Mouse (Mus musculus) left cerebral cortex, adult 8-10 months (tissue): Measurements from ENCODE around the gene Prmt1. TPM values are rescaled to one million over a fixed set of nuclear protein-coding genes. Genes with fewer than 3 reads are reported as not detected.

Experiments
- DNase-seq, 2 experiments: peaks; one replicate each; pipeline ENCODE4 v3.0.0; 2022; ENCODE audit warnings: low spot score in 2 of 2
- total RNA-seq, 4 experiments: library from RNA; stranded (reverse); gene quantifications; 2 replicates each; pipeline ENCODE4 v1.2.4; 2022

The Prmt1 gene
- total RNA-seq, 4 experiments from 2014 or later = 153 to 178 (median 175) TPM

DNA sequence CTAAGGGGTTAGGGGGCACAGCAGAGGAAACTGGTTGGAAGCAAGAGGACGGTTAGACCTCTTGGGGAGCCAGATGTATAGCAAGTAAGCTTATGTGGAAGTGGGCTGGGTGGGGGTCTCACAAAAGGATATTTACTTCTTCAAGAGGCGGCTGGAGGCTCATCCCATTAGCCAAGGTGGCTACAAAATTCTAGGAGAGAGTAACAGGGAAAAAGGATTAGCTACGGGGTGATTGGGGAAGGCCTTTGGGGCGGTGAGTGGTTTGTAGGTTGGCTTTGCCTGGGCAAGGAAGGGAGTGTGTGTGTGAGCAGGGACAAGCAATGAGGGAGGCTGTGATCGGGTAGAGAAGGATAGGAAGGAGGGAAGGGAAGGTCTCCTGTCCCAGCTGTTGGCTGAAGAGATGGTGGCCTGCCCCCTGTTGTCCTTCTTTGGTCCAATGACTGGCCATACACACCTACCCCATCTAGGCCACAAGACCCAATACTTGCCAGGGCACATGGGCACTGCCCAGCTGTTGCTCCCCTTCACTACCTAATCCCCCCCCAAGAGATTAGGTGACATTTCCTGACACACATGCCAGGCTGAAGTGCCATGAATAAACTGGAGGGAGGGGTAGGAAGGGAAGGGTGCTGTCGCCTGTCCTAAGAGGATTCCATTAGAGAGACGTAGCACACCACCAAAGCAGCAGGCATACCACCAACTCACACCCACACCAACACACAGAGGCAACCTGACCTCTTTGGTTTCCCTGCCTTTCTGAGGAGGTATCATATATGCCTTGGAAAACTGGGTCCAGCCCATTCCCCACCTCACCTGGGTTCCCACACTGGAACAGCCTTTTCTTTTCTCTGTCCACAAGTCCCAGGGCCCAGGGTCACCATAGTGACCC, 2.2 kb downstream of the Prmt1 start:
- DNase-seq = no peak

DNA sequence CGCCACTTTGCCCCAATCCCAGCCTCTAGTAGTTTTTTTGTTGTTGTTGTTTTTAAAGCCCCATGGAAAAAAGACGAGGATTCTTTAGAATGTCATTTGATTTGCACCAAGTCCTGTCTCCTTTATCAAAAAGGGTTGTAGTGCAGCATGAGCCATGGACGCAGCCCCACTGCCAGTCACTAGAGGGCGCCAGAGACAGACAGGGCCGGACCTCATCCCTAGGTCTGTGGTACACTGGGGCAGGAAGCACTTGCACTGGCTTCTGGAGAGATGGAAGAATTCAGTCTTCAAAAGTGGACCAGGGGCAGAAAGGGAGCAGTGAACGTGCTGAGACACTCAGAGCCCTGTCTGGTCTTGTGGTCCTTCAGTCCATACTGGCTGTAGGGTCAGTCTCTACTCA, 3.3 kb downstream of the Prmt1 start:
- DNase-seq = peak in 1 of 2 experiments; percentile 81

DNA sequence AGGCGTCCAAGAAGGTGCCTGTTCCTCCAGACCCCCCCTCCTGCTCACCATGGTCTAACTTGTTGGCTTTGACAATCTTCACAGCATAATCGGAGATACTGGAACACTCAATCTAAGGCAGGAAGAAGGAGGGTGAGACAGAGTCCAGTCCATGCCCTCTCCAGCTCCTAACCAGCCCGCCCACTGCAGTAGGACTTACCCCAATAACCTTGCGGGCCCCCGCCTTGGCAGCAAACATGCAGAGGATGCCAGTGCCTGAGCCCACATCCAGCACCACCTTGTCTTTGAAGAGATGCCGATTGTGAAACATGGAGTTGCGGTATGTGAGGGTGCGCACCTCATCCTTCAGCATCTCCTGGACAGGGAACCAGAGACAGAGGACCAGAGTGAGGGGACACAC, 4.8 kb downstream of the Prmt1 start:
- DNase-seq = no peak

GRCm38 (mm10) chr7:44978300-44978699, 8.1 kb downstream of the Prmt1 start:
- DNase-seq = no peak

- DNase-seq = no peak
Observed at GRCm38 (mm10) chr7:44975117-44975419, 11.3 kb downstream of the Prmt1 start.

- peak; percentile 81 to 84 for DNase-seq
Observed at GRCm38 (mm10) chr7:44974383-44975116, 11.8 kb downstream of the Prmt1 start, which contains the start of gene Cpt1c. Cpt1c (minus strand) TSS chr7:44974851.

DNA sequence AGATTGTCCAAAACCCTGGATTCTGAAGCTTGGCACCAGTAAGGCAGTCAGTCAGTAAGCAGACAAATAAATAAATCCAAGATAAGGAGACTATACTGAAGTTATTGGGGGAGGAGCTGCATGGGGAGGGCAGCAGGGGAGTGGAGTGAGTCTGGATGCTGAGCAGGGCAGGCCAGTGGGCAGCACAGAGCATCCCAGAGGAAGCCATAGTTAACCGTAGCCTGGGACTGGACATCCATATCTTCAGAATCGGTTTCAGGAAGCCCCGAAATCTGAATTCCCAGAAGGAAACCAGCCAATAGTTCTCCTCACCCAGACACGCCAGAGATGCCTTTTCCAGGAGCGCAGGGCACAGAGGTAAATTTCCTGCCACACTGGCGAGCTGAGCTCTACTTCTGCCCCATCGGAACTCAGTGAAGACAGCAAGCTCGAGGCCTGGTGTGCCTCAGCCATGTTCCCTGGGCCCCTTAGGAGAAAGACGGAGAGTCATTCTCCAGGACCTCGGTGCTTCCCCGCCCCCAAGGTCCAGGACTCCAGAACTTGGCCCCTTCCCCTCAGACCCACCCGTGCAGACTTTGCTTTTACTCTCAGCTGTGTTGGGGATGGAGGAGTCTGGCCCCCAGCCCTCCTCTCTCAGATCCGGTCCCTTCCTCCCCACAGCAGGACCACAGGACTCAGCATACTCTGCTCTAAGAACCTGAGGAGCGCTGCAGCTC, 12.8 kb downstream of the Prmt1 start:
- no peak for DNase-seq

DNA sequence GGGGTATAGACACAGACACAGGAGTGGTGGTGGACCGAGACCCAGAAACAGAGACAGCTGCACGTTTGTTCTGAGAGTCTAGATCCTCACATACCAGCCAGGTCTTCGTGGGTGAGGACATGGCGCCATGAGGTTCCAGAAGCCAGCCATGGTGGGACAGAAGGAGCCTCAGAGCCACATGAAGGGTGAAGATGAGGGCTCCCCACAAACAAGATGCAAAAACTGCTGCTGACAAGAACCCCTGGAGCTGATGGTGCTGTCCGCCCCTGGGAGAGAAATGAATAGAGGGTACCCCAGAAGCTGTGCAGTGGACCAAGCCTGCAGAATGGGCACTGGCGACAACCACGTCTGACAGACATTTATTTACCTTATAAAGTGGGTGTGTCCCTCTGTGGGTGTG, 15.2 kb downstream of the Prmt1 start:
- no peak for DNase-seq

DNA sequence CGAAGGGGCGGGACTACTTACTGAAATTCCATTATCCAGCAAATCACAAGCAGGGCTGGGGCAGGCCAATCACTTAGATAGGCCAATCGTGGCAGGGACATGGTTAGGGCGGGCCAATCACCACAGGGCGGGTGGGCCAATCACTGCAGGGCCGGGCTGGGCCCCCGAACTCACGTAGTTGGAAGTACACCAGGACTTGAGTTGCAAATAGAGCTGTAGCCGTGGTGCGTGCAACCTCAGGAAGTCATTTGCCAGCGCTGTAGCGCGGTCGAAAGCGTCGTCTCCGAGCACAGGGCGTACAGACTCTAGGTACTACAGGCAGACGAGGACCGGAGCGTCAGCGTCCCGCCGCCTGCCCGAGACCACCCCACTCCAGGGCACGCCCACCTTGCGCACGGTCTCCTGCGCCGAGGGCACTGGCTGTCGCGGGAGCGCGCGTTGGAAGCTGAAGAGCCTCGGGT, 16.1 kb downstream of the Prmt1 start:
- DNase-seq = peak in 1 of 2 experiments; percentile 83

DNA sequence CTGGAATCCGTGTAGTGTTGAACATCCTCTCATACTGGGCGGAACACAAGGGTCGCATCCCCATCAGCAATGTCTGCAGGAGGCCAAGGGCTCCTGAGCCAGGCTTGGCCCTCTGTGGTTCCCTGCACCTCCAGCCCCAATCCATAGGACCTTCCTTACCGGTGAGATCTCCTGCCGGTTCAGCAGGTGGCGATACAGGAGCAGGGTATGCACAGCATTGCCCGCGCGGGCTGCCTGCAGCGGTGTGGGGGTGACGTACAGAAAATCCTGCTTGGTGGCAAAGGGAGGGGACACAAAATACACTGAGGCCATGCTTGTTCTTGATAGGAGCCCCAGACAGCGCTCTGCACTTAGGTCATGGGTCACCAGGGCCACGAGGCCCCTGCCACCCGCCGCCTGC, 19.7 kb downstream of the Prmt1 start:
- DNase-seq = no peak

DNA sequence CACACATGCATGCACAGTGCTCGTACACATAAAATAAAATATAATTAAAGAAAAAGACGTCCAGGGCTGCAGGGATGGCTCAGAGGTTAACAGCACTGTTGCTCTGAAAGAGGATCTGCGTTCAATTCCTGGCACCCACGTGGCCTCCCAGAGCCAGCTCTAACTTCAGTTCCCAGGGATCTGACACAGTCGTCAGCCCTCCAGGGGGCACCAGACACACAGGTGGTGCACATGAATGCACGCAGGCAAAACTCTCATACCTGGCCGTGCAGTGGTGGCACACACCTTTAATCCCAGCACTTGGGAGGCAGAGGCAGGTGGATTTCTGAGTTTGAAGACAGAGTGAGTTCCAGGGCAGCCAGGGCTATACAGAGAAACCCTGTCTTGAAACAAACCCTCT, 20.4 kb downstream of the Prmt1 start:
- DNase-seq = no peak

- DNase-seq = no peak
Observed at GRCm38 (mm10) chr7:44964990-44965389, 21.4 kb downstream of the Prmt1 start.

DNA sequence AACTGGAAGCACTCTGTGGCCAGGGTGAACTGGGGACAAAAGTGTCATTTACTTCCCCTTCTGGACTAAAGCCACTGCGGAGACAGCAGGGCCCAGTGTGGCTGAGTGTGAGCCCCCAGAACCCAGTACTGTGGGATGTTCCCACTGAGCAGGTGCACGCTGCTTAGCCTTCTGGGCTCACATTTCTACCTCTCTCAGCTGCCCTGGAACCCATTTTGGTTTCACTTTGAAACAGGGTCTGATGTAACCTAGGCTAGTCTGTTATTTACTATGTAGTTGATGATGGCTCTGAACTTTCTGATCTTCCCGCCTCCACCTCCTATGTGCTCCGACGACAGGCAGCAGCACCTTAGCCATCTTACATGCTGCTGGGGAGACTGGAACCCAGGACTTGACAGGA, 23.5 kb downstream of the Prmt1 start:
- DNase-seq = no peak

DNA sequence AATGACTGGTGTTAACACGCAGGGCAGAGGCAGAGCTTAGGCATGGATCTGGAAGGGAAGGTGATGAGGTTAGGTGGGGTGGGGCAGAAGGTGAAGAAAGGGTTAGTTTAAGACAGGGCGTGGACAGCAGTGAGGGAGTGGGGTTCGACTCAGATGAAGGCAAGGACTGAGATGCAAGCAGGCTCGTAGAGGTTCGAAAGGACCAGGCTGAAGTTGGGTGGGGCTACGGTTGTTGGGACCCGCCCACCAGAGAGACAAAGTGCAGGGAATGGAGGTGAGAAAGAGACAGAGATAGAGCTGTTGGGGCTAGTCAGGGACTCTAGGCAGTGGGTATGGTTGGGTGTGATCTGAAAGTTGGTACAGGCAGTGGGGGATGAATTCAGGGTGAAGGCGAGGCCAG, 24.0 kb downstream of the Prmt1 start:
- no peak for DNase-seq

DNA sequence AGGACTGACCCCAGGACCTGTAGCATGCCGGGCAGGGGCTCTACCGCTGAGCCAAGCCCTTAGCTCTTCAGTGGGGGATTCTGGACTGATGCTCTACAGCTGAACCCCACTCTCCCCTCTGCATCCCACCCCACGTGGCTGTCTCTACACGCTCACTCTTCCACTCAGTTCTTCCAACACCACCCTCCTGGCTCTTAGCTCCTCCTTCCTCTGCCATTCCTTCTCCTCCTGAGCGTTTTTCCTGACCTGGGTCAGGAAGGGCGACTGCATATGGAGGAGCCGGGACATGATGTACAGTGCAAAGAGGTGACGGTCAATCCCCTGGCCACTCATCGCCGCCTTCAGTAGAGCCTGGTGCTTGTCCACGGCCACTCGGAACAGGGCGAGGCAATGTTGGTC, 25.9 kb downstream of the Prmt1 start:
- DNase-seq = no peak

GRCm38 (mm10) chr7:44959874-44960511, 26.4 kb downstream of the Prmt1 start:
- DNase-seq = no peak

GRCm38 (mm10) chr7:44959281-44959680, 27.1 kb downstream of the Prmt1 start:
- no peak for DNase-seq

DNA sequence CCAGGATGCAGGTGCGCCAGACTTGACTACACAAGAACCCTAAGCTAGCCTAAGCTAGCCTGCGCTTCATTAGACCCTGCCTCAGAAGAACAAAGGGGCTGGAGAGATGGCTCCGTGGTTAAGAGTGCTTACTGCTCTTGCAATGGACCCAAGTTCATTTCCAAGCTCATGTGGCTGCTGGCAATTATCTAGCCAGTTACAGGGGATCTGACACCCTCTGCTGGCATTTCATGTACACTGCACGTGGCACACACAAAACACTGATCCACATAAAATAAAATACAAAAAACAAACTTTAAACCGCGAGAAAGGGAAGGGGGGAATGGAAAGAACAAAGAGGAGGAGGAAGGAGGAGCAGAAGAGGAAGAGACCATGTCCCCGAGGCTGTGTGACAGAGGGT, 28.2 kb downstream of the Prmt1 start:
- peak in 1 of 2 experiments; percentile 11 for DNase-seq

DNA sequence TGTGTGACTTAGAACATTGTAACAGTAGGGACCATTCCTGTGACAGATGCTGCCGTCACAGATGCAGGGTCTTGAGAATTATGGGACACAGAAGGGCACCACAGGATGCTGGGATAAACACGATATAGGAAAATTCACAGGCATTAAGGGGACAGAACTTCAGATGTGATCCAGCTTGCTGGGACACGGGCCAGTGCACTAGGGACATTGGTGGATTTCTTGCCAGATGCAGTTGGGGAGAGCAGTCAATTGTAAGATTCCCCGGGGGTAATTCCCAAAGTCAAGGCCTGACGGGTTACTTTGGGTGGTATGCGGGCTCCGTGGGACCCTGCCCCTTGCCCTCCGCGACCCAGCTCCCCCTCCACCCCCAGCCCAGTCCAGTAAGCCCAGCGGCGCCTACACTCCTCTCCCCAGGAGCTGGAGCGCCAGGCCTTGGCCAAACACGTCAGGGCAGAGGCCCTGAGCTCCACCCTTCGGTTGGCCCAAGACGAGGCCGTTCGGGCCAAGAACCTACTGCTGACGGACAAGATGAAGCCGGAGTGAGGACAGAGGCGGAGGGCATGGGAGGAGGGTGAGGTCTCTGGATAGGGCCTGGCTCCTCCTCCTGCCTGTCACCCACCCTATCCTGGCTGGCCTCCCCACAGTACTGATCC, 29.1 kb downstream of the Prmt1 start:
- DNase-seq = no peak

DNA sequence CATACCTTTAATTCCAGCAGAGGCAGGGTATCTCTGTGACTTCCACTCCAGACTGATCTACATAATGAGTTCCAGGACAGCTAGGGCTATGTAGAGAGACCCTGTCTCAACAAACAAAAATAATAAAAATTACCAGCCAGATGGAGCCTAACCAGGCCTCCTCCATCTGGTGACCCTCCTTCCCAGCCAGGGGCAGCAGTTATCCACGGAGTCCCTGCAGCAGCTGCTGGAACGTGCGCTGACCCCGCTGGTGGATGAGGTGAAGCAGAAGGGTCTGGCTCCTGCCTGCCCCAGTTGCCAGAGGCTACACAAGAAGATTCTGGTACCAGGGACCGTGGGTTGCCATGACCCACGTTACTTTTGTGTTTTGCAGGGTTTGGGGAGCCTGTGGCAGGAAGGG, 30.1 kb downstream of the Prmt1 start:
- DNase-seq = no peak

DNA sequence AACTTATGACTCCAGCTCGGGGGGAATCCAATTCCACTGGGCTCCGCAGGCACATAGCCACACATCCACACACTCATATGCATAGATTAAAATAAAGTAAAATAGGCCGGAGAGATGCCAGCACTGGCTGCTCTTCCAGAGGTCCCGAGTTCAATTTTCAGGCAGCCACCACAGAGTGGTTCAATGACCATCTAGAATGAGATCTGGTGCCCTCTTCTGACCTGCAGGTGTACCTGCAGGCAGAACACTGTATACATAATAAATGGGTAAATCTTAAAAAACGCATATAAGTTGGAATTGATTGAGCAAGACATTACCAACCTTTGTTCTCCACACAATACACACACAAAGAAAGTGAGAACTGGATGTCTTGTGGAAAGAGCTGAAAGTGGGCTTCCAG, 30.7 kb downstream of the Prmt1 start:
- no peak for DNase-seq
